Mouse (Mus musculus) erythroid progenitor cell, adult 5-6 weeks (primary cell): ENCODE data around the gene Dynll1. TPM values are rescaled to one million over a fixed set of nuclear protein-coding genes. Genes with fewer than 3 reads are reported as not detected.
A peak's percentile ranks its signal among the peaks of the same experiment; 100 is the strongest.
"Not testable (repeated sequence)": the region's sequence is repeated elsewhere in the genome, so short reads cannot be mapped to it uniquely, and the experiment has no call there.

Experiments
- ATAC-seq: replicated peaks from 2 replicates; pipeline ENCODE4 v1.8.0; 2016; ENCODE audit warnings: moderate number of reproducible peaks, mild to moderate bottlenecking, moderate TSS enrichment, inconsistent platforms; ENCODE audit not compliant: poor library complexity, low FRiP score, severe bottlenecking
- total RNA-seq, 2 experiments: library from RNA; stranded (forward) in 1 of 2; stranded (reverse) in 1 of 2; fragments of 150-400 nt in 1 of 2; fragments of 186-747, 209-891 nt in 1 of 2; gene quantifications; 2 replicates each; pipeline versions ENCODE4 v1.2.3 to v1.2.4; 2015 to 2017; ENCODE audit warnings: low replicate concordance in 2 of 2

The Dynll1 gene
- total RNA-seq, 2 experiments from 2014 or later = 201 to 310 TPM

DNA sequence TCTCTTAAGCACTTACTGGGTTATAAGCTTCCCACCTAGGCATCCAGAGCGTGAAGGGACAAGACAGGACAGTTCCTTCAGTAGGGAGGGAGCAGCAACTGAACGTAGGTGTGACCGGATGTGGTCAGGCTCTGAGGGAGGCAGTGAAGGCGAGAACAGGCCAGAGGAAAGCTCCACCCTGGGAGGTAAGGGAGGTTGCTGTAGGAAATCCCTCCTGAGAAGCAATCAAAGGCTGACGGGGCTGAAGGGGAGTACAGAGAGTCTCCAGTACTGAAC lies 12.8 kb upstream of the Dynll1 start:
- ATAC-seq = 0 out of 2 replicates have a peak, but pooled peaks have one; percentile 6

DNA sequence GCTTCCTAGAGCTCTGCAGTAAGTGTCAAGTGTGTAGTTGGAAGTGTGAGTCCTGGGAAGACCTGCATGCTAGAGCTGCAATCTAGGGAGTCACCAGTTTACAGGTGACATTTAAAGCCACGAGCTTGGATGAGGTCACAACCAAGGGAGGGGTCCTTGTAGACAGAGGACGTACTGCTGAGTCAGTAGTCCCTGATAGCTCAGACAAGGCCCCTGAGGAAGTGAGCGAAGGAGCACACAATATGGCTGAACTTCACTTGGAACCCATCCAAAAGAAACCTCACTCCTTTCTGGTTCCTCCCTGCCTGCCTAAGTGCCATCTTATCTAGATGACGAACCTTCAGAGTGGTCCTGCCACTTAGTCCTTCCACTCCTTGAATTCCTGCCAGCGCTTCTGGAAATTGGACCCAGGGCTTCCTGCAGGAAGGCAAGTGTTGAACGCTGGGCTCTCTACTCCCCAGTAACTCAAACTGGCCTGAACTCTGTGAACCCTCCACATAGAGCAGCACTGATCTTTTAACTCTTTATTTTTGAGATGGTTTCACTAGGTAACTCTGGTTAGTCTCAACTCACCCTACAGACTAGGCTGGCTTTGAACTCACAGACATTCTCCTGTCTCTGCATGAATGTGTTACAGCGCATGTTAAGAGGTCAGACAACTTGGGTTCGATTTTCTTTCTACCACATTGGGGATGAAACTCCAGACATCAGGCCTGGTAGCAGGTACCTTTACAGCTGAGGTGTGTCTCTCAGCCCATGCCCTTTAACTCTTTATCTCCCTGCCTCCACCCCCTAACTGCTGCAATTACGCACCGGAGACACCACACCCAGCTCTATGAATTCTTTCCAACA lies 12.2 kb upstream of the Dynll1 start:
- peak; percentile 83 for ATAC-seq

DNA sequence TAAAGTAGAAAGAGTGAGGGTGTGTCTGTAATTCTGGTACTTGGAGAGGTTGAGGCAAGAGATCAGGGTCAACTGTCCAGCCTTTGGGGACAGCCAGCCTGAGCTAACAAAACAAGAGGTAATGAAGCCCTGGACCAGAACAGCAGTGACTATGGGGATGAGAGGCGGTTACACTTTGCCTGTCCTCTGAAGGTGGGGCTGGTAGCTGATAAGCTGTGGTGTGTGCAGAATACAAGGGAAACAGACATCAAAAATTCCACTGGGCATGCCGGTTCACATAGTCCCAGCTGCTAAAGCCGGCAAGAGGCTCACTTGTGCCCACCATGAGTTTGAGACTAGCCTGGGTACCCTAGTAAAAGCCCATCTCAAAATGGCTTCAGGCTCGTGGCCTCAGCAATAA lies 11.6 kb upstream of the Dynll1 start:
- peak; percentile 76 for ATAC-seq

DNA sequence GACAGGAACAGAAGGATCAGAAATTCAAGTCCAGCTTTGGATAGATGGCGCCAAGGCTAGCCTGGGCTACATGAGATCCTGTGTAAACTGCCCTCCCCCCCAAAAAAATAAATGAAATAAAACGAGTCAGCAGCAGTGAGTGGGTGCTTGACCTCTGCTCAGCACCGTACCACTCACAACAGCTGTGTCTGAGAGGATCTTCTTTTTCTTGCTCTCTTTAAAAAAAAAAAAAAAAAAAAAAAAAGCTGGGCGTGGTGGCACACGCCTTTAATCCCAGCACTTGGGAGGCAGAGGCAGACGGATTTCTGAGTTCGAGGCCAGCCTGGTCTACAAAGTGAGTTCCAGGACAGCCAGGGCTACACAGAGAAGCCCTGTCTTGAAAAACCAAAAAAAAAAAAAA lies 1.4 kb upstream of the Dynll1 start:
- not testable (repeated sequence) for ATAC-seq

DNA sequence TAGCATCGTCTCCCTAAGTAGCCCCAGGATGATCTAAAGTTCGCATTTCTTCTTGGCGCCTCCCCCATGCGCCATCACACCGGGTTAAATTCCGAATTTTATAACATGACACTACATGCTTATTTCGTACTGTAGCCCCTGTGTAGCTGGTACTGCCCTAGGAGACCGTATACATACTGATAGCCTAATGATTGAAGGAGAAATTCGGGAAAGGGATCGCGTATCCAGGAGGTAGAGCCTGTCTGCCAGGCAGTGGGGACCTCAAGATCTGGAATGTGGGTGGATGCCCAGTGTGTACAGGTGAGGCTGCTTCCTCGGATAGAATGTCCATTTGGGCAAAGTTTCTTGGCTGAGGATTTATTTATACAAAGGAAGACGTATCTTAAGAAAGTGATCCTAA lies 816 bp upstream of the Dynll1 start:
- ATAC-seq = no peak

DNA sequence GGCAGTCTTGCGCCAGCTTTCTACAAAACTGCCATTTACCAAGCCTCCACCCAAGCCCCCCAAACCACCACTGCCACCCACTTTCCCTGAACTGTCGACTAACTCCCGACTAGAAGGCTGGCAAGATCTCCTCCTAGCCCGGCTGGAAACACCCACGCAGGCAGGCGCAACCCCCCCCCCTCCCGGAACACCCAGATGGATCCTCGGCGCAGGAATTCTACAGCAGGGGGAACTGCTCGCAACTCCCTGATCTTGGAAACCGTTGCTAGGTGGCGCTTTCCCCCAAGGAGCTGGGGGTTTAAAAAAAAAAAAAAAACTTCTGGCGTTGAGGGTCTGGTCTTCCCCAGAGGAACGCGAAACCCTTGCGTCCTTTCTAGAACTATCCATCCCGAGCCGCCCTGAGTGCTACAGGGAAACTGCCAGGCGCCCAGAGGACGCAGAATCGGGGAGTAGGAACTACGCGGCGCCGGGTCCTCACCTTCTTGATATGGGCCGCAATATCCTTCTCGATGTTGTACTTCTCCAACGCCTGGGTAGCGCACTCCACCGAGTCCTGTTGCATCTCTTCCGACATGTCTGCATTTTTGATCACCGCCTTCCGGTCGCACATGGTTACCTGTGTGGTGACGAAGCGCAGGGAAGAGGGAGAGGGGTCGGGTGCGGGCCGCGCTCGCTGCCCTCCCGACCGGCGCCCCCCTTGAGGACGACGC lies 609 bp downstream of the Dynll1 start:
- peak; percentile 26; the same call in 1 of the 2 replicates for ATAC-seq

DNA sequence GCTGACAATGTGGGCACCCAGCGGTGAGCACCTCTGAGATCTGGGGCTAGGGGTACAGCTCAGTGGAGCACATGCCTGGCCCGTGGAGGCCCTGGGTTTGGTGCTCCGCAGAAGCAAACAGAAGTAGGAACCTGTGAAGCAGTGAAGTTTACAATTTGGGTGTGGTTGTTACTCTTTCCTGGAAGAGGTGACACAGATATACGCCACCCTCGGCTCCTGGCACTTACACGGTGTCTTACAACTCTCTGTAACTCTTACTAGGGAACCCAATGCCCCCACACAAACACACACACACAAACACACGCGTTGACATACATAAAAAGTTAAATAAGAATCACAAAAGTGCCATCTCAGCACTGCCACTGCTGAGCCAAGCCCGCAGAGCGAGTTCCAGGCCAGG lies 4.5 kb downstream of the Dynll1 start:
- ATAC-seq = no peak

DNA sequence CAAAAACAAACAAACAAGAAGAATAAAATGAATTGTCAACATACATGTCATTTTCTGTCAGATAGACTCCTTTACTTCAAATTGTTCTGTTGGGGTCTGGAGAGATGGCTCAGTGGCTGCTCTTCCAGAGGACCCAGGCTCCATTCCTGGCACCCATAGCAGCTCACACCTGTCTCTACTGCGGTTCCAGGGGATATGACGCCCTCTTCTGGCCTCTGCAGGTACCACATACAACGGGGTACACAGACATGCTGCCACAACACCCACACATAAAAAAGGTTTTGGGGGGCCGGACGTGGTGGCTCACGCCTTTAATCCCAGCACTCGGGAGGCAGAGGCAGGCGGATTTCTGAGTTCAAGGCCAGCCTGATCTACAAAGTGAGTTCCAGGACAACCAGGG lies 6.6 kb downstream of the Dynll1 start:
- no peak for ATAC-seq

DNA sequence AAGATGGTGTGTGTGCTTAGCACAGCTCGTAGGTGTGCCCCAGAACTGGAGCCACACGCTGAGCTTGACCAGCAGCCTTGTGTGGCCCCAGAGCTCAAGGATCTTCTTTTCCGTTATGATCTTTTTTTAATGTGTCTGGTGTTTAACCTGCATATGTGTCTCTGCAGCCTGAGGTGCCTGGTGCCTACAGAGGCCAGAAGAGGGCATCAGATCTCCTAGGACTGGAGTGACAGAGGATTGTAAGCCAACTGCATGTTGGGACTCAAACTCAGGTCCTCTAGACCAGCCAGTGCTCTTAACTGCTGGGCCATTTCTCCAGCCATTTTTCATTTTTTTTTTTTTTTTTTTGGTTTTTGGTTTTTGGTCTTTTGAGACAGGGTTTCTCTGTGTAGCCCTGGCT lies 16.1 kb downstream of the Dynll1 start:
- peak; percentile 60 for ATAC-seq

DNA sequence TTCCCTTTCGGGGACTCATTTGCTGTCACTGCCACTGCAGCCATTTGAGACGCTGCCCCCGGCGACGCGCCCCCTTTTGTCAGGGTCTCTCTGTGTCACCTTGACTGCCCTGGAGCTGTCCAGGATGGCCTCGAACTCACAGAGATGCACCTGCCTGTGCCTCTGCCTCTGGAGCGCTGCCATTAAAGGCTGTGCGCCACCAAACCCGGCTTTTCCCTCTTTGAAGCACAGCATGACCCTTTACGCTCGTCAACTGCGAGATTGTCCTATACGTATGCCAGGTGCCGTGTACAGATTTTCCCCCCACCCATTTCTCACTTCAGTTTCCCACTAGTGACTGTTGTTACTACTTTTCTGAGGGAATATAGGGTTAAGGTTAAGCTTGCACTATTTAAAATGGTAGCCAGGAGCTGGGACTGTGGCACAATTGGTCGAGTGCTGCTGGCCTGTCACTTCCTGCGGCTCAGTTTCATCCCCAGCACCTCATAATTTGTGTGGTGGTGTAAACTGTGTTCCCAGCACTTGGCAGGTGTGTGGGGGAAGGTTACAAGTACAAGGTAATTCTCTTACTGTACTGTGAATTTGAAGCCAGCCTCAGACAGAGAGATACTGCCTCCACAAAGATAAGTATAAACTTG lies 20.6 kb downstream of the Dynll1 start:
- ATAC-seq = peak; percentile 20; the same call in 1 of the 2 replicates

DNA sequence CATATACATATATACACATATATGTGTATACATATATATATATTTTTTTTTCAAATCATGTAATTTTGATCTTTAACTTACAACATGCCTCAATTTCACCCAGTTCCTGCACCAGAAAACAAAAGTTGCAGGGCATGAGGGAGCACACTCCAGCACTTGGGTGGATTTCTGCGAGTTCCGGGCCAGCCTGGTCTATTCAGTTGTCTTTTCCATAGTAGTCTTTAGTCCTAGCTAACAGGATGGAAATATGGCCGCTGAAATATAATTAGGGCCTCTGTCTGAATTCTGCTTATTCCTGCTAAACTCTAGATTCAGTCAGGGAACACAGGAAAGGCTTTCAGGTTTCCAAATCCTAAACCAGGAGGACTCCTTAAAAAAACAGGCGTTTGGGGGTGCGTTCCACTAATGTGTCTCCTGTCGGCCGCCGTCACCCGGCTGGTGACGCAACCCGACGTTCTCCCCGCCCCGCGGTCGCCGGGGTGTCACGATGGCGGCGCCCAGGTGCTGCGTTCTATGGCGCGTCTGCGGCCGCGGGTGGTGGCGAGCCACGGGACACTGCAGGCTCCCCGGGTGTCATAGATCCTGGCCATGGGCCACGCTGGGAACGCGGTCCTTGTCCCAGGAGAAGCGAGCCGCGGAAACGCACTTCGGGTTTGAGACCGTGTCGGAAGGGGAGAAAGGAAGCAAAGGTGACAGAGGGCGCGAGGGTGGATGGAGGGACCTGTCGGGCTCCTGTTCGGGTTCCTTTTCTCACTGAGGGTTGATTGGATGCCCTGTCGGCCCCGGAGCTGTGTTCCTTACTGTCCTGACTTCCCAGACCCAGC lies 21.4 kb downstream of the Dynll1 start, which contains the start of gene Coq5:
TSS of gene Coq5 (plus strand) at position 441 of the 824 bp plus-strand sequence.
- ATAC-seq = peak; percentile 98

DNA sequence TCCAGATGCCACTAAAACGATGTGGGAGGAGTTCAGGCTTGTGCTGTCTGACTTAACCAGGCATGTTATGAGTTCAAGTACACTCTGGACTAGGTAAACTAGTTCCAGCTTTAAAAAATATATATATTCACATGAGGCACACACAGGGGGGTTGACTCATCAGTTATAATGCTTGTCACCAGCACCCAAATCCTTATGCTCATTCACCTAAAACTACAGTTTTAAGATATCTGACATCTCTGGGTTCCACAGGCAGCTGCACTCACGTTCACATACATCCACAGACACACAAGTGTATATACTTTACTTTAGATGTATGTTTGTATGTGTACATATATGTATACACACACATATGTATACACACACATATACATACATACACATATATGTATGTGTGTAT lies 22.0 kb downstream of the Dynll1 start:
- ATAC-seq = no peak

DNA sequence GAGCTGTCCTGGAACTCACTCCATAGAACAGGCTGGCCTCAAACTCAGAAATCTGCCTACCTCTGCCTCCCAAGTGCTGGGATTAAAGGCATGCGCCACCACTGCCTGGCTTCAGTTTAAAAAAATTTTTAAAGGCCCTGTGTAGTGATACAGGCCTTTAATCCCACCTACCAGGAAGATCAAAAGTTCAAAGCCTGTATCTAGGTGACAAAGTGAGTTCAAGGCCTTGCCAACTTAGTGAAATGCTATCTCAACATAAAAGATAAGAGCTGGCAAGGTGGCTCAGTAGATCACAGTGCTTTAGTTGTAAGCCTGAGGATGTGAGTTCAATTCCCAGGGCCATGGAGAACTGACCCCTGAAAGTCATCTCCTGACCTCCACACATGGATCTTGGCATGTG lies 22.7 kb downstream of the Dynll1 start:
- ATAC-seq = no peak

DNA sequence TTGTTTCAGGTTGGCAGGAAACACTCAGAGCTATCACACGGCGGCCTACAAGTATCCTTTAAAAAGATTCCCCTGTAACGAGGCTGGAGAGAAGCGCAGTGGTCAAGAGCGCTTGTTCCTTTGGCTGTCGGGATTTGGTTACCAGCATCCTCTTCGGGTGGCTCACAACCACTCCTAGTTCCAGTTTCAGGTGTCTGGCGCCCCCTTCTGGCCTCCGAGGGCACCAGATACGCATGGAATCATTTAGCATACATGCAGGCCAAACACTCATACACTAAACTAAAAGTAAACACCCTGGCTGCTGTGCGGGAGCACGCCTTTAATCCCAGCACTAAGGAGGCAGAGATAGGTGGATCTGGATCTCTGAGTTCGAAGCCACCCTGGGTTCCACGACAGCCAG lies 24.8 kb downstream of the Dynll1 start:
- ATAC-seq = no peak

DNA sequence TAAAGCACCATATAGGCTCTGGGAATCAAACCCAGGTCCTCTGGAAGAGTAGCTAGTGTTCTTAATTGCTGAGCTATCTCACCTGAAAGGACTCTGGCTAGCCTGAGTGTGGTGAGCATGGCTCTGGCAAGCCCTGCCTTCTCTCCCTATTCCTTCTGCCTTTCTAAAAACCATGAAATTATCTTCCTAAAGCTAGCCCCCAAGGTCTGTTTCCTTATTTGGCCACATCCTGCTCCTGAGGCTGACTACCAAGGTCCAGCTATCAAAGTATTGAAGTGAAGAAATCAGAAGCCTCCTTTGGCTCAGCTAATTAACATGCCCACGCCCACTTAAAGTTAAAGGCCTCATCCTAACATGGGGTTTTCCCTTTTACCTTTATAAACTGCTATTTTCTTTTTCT lies 26.0 kb downstream of the Dynll1 start:
- no peak for ATAC-seq

DNA sequence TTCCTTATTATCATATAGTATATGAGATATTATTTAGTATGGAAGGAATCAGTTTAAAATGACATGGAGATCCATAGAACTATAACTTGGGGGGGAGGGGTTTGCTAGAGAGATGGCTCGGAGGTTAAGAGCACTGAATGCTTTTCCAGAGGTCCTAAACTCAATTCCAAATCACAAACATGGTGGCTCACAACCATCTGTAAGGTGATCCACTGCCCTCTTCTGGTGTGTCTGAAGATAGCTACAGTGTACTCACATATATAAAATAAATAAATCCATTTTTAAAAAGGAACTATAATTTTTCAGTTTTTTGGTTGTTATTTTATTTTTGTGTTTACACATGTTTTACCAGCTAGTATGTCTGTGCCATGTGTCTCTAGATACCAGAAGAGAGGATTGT lies 26.4 kb downstream of the Dynll1 start:
- no peak for ATAC-seq

DNA sequence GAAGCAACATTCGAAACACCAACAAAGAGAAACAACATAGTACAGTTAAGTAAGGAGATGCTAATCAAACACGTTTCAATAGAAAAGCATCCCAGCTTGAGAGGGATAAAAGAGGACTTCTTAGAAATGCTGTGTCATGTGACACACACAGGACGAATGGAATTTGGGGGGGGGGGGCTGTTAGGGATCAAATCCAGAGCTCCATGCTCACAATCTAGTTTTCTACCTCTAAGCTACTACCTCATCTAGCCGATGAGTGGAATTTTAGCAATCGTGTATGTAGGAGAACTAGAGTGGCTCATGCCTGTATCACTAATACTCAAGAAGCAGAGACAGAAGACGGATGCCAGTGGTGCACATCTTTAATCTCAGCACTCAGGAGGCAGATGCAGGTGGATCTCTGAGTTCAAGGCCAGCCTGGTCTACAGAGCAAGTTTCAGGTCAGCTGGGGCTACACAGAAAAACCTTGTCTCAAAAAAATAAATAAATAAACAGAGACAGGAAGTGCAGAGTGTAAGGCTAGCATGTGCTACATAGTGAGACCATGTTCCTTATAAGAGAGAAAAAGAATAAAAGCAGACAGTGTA lies 27.2 kb downstream of the Dynll1 start:
- no peak for ATAC-seq

DNA sequence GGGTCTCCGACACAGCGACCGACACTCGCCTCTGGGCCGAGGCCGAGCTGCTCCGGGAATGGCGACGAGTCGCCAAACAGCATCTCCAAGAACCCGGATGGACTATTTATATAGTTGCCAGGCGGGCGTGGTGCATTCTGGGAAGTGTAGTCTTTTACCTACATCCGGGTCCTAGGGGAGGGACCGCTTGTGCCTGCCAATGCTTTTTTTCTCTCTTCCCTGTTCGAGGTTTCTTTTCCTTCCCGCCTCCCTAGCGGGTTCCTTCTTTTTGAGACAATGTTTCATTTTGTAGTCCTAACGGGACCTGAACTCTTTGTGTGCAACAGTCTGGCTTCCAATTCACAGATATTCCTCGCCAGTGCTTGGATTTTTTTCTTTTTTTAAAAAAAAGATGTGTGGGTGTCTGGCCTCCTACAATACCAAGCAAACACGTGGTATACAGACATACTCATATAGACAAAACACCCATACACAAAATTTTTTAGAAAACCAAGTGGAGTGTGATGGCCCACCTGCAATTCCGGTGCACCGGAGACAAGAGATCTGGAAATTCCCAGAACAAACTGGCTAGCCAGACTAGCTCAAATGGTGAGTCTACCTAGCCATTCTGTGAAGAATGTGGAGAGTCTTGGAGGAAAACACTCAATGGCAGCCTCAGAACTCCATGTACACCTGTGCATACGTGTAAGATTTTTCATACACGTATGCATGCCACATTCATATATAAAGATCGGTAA lies 27.8 kb downstream of the Dynll1 start, which contains the start of gene Rnf10:
TSS of gene Rnf10 (minus strand) at position 87 of the 737 bp plus-strand sequence.
- peak; percentile 88 for ATAC-seq
